Mouse (Mus musculus): ENCODE data around the gene 1700020D05Rik. TPM values are rescaled to one million over a fixed set of nuclear protein-coding genes. Genes with fewer than 3 reads are reported as not detected.

1700020D05Rik gene
- polyA plus RNA-seq, 1 experiment from 2014 or later = 0.30 TPM

GRCm38 (mm10) chr19:5483386-5484359, 19.9 kb downstream of the 1700020D05Rik start:
- no peaks in the 10 kb centered on the region for H3K27me3 ChIP-seq
- no peak overlapping the region for H3K27ac ChIP-seq
- H3K4me2 ChIP-seq = no peak overlapping the region
- no peak for ATAC-seq (replicated peaks; ENCODE audit: low FRiP score)
- H3K36me3 ChIP-seq = peaks cover 76% of the 10 kb centered on the region
- peaks cover 26% of the 10 kb centered on the region for H3K4me1 ChIP-seq
- WGBS = 92% methylated on average over 19 of the region's 19 CpGs
- H3K4me3 ChIP-seq (replicated peaks) = no peak overlapping the region
- H3K9ac ChIP-seq = no peak overlapping the region
- H3K9me3 ChIP-seq (replicated peaks) = no peaks in the 10 kb centered on the region

- Histone ChIP-seq H3K36me3 (peaks cover 99% of the 10 kb centered on the region), H3K4me3 (replicated peaks) (no peak overlapping the region), H3K9ac (no peak overlapping the region), H3K4me2 (no peak overlapping the region), H3K27me3 (no peaks in the 10 kb centered on the region), H3K27ac (no peak overlapping the region), H3K4me1 (peaks cover 23% of the 10 kb centered on the region), H3K9me3 (replicated peaks) (no peaks in the 10 kb centered on the region)
- no peak for ATAC-seq (replicated peaks; ENCODE audit: low FRiP score)
- WGBS = 92% methylated on average over 10 of the region's 10 CpGs
These were observed 22.2 kb downstream of the 1700020D05Rik start for GRCm38 (mm10) chr19:5481398-5481797.

DNA sequence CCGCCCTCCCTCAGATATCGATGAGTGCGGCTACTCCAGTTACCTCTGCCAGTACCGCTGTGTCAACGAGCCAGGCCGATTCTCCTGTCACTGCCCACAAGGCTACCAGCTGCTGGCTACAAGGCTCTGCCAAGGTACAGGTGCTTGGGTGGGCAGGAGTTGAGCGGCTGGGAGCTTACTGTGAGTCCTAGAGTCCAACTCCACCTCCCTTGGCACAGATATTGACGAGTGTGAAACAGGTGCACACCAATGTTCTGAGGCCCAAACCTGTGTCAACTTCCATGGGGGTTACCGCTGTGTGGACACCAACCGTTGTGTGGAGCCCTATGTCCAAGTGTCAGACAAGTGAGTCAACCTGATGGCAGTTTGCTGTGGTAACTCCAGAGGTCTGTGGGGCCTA, 23.6 kb downstream of the 1700020D05Rik start:
- WGBS = 83% methylated on average over 10 of the region's 10 CpGs
- H3K4me2 ChIP-seq = no peak overlapping the region
- H3K4me3 ChIP-seq (replicated peaks) = no peak overlapping the region
- H3K36me3 ChIP-seq = peaks cover 90% of the 10 kb centered on the region
- ATAC-seq (replicated peaks; ENCODE audit: low FRiP score) = no peak
- H3K27me3 ChIP-seq = no peaks in the 10 kb centered on the region
- H3K9ac ChIP-seq = no peak overlapping the region
- no peak overlapping the region for H3K27ac ChIP-seq
- H3K9me3 ChIP-seq (replicated peaks) = no peaks in the 10 kb centered on the region
- H3K4me1 ChIP-seq = peaks cover 26% of the 10 kb centered on the region

DNA sequence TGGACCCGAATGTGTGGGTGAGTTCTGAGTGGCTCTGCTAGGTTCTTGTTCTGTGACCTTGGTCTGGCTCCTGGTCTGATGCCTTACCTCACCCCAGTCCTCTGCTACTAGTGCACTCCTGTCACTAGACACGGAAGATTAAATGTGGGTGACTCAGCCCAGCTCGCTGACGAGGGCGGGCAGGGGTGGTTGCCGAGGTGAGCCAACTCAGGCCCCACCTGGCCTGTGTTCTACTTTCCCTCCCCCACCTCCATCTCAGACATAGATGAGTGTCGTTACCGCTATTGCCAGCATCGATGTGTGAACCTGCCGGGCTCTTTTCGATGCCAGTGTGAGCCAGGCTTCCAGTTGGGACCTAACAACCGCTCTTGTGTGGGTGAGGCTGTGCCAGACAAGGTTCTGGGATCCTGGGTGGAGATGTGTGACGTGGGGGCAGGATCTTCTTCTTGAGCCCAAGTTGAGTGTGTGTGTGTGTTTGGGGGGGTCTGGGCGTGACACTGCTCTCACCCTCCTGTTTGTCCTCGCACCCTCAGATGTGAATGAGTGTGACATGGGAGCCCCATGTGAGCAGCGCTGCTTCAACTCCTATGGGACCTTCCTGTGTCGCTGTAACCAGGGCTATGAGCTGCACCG, 25.8 kb downstream of the 1700020D05Rik start:
- Histone ChIP-seq H3K4me2 (no peak overlapping the region), H3K27ac (0 out of 2 replicates have a peak overlapping the region, but pooled peaks have one; percentile 13), H3K9ac (no peak overlapping the region), H3K4me3 (replicated peaks) (no peak overlapping the region), H3K36me3 (peaks cover 68% of the 10 kb centered on the region), H3K27me3 (no peaks in the 10 kb centered on the region), H3K4me1 (peaks cover 44% of the 10 kb centered on the region), H3K9me3 (replicated peaks) (no peaks in the 10 kb centered on the region)
- WGBS = 85% methylated on average over 18 of the region's 18 CpGs
- no peak for ATAC-seq (replicated peaks; ENCODE audit: low FRiP score)

- Histone ChIP-seq H3K27ac (0 out of 2 replicates have a peak overlapping the region, but pooled peaks have one; percentile 13), H3K9me3 (replicated peaks) (no peaks in the 10 kb centered on the region), H3K4me3 (replicated peaks) (no peak overlapping the region), H3K4me2 (0 out of 2 replicates have a peak overlapping the region, but pooled peaks have one; percentile 21), H3K27me3 (no peaks in the 10 kb centered on the region), H3K4me1 (peaks cover 44% of the 10 kb centered on the region), H3K9ac (peak overlapping the region; percentile 10; the same call in 1 of the 2 replicates), H3K36me3 (peaks cover 61% of the 10 kb centered on the region)
- 81% methylated on average over 10 of the region's 10 CpGs for WGBS
- ATAC-seq (replicated peaks; ENCODE audit: low FRiP score) = no peak
These were observed 26.5 kb downstream of the 1700020D05Rik start for GRCm38 (mm10) chr19:5477004-5477667.

DNA sequence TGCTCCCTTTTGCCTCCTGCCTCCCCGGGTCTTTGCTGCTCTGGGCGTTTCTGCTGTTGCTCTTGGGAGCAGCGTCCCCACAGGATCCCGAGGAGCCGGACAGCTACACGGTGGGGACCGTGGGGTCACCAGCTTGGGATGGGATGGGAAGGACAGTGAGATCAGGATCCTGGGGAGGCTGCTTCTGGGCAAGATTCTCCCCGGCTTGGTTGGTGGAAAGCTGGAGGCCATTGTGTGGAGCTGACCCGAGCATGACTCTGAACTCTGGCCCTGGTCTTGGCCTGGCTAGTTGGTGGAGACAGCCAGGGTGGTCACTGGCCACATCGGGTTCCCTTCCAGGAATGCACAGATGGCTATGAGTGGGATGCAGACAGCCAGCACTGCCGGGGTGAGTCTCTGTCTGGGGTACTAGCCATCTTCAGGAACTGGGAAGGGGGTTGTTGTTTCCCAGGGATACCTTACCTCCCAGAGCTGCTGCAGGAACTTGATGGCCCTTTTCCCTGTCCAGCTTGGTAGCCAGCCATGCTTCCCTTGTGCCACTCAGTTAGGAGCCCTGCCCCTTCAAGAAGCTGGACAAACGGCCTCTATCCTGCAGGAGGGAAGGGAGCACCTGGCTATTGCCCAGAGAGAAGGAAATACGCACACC, 28.4 kb downstream of the 1700020D05Rik start:
- no peaks in the 10 kb centered on the region for H3K27me3 ChIP-seq
- 0 out of 2 replicates have a peak, but pooled peaks have one; percentile 7 for ATAC-seq (replicated peaks; ENCODE audit: low FRiP score)
- H3K27ac ChIP-seq = peak overlapping the region; percentile 93
- WGBS = 12% methylated on average over 13 of the region's 13 CpGs
- H3K9ac ChIP-seq = peak overlapping the region; percentile 73
- peak overlapping the region; percentile 69 for H3K4me3 ChIP-seq (replicated peaks)
- no peaks in the 10 kb centered on the region for H3K9me3 ChIP-seq (replicated peaks)
- peaks cover 42% of the 10 kb centered on the region for H3K36me3 ChIP-seq
- H3K4me2 ChIP-seq = peak overlapping the region; percentile 93
- H3K4me1 ChIP-seq = peaks cover 44% of the 10 kb centered on the region

GRCm38 (mm10) chr19:5474281-5475068, 29.1 kb downstream of the 1700020D05Rik start:
- peak overlapping the region; percentile 69 for H3K4me3 ChIP-seq (replicated peaks)

DNA sequence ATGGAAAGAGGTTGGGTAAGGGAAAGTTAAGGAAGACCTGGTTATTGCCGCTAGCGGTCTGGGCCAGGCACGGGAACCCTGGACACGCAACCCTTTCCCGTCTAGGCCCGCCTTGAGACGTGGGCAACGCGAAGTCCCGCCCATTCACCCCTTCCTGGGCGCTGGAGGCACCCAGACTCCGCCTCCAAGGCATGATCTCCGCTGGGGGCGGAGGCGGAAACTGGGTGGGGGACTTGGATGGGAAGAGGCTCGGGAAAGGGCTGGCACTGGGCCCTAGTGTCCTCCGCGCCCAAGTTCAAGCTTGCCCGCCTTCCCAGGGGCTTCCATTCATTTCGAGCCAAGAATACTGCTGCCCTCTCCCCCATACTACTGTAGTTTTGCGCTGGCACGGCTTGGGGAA, 29.9 kb downstream of the 1700020D05Rik start, which contains the start of gene Efemp2:
Gene Efemp2 (plus strand): TSS at position 235 of the 400 bp plus-strand sequence.
- ATAC-seq (replicated peaks; ENCODE audit: low FRiP score) = peak; percentile 71
- Histone ChIP-seq H3K36me3 (peaks cover 27% of the 10 kb centered on the region), H3K9me3 (replicated peaks) (no peaks in the 10 kb centered on the region), H3K4me3 (replicated peaks) (peak within 1 kb of the TSS; percentile 69), H3K4me2 (peak within 1 kb of the TSS; percentile 93), H3K27ac (peak within 1 kb of the TSS; percentile 93), H3K4me1 (peaks cover 44% of the 10 kb centered on the region), H3K9ac (peak within 1 kb of the TSS; percentile 73), H3K27me3 (no peaks in the 10 kb centered on the region)
- WGBS = 0% methylated on average over 22 of the region's 22 CpGs

More at GRCm38 (mm10) chr19:5474281-5475068, 29.1 kb downstream of the 1700020D05Rik start:
- peaks cover 35% of the 10 kb centered on the region for H3K36me3 ChIP-seq
- WGBS = under 1% methylated on average over 49 of the region's 68 CpGs
- peak; percentile 65 for ATAC-seq (replicated peaks; ENCODE audit: low FRiP score)
- peak overlapping the region; percentile 73 for H3K9ac ChIP-seq
- H3K4me2 ChIP-seq = peak overlapping the region; percentile 93
- peak overlapping the region; percentile 93 for H3K27ac ChIP-seq
- no peaks in the 10 kb centered on the region for H3K27me3 ChIP-seq
- peaks cover 44% of the 10 kb centered on the region for H3K4me1 ChIP-seq
- no peaks in the 10 kb centered on the region for H3K9me3 ChIP-seq (replicated peaks)

- no peaks in the 10 kb centered on the region for H3K27me3 ChIP-seq
- H3K9ac ChIP-seq = no peak overlapping the region
- H3K27ac ChIP-seq = peak overlapping the region; percentile 93; the same call in 1 of the 2 replicates
- no peaks in the 10 kb centered on the region for H3K9me3 ChIP-seq (replicated peaks)
- no peak for ATAC-seq (replicated peaks; ENCODE audit: low FRiP score)
- peak overlapping the region; percentile 93 for H3K4me2 ChIP-seq
- 78% methylated on average over 3 of the region's 3 CpGs for WGBS
- peak overlapping the region; percentile 69; the same call in 1 of the 2 replicates for H3K4me3 ChIP-seq (replicated peaks)
- peaks cover 42% of the 10 kb centered on the region for H3K4me1 ChIP-seq
- H3K36me3 ChIP-seq = peaks cover 20% of the 10 kb centered on the region
These were observed 30.7 kb downstream of the 1700020D05Rik start for GRCm38 (mm10) chr19:5472857-5473256.

DNA sequence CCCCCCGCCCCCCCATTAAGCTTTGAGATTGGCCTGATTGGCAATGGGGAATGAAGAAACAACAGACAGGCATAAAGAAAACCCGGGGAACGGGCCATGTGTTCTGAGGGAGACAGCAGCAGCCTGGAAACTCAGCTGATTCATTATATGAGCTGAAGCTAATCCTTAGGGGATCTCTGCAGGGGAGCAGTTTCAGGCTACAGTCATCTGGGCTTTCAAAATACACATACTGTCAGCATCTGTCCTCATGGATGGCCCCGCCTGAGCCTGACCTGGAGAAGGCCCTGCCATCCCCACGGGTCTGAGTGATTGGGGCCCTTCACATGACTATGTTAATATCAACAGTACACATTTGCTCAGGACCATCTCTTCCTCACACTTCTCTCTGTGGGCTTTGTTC, 31.7 kb downstream of the 1700020D05Rik start:
- Histone ChIP-seq H3K9ac (no peak overlapping the region), H3K4me1 (peaks cover 34% of the 10 kb centered on the region), H3K4me2 (no peak overlapping the region), H3K27me3 (no peaks in the 10 kb centered on the region), H3K4me3 (replicated peaks) (no peak overlapping the region), H3K27ac (no peak overlapping the region), H3K9me3 (replicated peaks) (no peaks in the 10 kb centered on the region), H3K36me3 (peaks cover 20% of the 10 kb centered on the region)
- 55% methylated on average over 5 of the region's 5 CpGs for WGBS
- no peak for ATAC-seq (replicated peaks; ENCODE audit: low FRiP score)

All from kidney, embryonic 15.5 days (tissue).